Mouse (Mus musculus) fat pad, adult 2 months (tissue): Measurements from ENCODE around the gene Aicda.
"Not testable (repeated sequence)": the region's sequence is repeated elsewhere in the genome, so short reads cannot be mapped to it uniquely, and the experiment has no call there.

ENCODE experiments used
- DNase-seq: peaks from one replicate; pipeline ENCODE4 v3.0.0-alpha.2; 2011; ENCODE audit warnings: low read depth, low spot score; ENCODE audit errors: extremely low read depth

The Aicda gene

DNA sequence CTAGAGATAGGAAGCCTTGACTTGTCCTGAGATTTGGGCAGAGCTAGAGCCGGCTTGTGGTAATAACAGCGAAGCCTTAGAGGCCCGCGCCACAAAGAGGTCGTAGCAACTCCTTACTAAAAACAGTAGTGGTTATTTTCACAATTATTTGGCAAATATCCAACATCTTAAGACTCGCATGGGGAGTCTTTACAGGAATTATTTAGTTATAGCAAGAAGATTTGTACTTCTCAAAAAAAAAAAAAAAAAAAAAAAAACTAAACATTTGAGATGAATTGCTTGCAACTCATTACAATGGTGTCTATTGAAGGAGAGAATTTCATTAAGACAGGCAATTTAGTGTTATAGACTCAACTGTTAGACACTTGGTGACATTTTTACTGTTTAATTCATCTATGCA is 501 bp downstream of the Aicda start:
- DNase-seq = no peak

DNA sequence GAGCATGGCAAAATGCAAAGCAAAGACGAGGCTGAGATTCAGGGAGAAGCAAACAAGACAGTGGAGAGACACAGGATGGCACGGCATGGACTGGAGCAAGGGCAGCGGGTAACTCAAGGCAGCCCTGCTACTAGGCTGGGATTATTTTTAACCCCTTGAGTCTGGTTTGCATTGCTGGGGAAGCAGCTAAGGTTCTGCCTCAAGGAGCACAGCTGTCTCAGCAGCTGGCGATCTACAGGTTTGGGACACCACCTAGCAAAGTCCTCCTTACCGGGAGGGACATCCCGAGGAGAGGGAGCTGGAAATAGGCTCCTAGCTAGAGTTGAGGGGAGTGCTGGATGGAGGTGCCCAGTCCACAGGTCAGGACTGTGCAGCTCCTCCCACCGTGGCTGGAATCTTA is 1.7 kb downstream of the Aicda start:
- DNase-seq = no peak

DNA sequence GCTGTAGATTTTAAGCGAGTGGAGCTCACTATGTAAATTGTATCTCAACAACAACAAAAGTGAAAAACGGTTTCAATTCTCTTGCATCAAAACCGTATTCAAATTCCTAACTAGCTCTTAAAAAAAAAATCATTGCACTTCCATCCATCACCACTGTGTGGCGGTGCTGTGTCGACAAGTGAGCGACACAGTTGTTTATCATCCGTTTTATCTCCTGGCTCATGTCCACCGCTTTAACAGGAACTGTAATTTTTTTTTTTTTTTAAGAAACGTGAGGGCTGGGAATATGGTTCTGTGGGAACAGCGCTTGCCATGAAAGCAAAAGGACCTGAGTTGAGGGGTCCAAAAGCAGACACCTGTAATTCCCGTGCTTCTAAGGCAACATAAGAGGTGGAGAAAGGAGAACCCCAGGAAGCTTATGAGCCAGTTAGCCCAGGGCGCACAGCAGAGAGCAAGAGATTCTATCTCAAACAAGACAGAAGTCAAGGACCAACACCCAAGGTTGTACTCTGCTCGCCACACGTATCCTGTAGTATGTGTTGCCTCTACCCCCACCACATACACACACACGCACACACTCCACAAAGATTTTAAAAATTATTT is 3.5 kb downstream of the Aicda start:
- no peak for DNase-seq

DNA sequence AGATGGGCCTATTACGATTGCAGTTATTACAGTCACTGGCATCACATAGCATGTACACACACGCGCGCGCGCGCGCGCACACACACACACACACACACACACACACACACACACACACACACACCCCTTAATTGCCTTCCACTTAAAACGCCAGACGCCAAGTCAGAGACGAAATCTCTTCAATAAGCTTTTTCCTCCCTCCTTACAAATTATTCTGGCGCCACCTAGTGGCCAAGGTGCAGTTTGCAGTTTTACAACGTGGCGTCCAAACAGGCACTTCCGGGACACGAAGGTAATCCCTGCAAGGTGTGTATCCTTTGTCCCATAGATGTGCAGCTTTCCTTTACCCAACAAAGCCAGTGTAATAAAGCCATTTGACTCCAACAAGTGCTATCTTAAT is 6.8 kb downstream of the Aicda start:
- DNase-seq = no peak

DNA sequence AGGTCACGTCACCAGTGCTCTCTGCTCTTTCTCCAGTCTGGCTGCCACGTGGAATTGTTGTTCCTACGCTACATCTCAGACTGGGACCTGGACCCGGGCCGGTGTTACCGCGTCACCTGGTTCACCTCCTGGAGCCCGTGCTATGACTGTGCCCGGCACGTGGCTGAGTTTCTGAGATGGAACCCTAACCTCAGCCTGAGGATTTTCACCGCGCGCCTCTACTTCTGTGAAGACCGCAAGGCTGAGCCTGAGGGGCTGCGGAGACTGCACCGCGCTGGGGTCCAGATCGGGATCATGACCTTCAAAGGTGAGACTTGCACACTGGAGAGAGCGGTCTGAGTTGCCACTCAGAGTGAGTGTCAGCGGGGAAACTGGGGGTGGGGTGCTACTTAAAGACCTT is 7.4 kb downstream of the Aicda start:
- no peak for DNase-seq

DNA sequence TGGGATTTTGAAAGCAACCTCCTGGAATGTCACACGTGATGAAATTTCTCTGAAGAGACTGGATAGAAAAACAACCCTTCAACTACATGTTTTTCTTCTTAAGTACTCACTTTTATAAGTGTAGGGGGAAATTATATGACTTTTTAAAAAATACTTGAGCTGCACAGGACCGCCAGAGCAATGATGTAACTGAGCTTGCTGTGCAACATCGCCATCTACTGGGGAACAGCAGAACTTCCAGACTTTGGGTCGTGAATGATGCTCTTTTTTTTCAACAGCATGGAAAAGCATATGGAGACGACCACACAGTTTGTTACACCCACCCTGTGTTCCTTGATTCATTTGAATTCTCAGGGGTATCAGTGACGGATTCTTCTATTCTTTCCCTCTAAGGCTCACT is 8.9 kb downstream of the Aicda start:
- no peak for DNase-seq

DNA sequence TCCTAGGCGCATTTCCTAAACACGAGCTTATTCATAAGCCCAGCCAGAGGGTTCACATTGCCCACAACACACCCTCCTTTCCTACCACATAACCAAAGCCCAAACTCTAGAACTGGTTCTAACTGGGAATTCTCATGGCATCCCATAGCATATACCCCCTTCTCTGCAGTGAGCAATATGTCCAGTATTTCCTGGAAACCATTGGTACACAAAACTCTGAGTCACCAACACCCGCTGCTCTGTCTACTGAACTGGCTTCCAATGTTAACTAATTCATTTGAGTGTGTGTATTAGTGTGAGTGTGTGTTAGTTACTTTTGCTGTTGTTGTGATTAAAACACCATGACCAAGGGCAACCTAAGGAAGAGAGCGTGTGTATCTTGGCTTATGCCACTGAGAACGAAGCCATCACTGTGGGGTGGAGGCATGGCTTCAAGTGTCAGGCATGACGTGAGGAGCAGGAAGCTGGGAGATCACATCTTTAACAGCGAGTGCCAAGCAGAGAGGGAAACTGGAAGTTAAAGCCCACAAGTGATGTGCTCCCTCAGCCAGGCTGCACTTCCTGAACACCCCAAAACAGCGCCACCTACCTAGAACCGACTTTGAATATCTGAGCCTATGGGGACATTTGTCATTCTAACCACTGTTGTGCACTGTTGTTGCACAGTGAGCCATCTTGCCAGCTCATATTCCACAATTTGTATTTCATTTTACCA is 11.6 kb downstream of the Aicda start:
- no peak for DNase-seq

DNA sequence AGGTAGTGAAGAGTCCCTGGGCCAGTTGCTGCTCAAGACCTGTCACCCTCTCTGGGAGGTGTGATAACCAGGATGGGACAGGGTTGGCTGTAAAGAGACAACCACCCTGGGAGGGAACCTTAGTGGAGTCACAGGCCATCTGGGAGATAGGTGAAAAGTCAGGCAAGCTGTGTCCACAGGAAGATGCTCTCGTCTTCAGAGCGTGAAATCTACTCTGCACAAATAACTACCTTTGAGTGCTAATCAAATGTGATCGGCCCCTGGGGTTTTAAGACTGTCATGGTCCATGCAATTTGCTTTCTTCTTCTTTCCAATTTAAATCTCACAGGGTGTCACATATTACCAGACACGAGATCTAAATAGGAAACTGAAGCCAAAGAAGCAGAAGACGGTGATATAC is 15.5 kb downstream of the Aicda start:
- no peak for DNase-seq

DNA sequence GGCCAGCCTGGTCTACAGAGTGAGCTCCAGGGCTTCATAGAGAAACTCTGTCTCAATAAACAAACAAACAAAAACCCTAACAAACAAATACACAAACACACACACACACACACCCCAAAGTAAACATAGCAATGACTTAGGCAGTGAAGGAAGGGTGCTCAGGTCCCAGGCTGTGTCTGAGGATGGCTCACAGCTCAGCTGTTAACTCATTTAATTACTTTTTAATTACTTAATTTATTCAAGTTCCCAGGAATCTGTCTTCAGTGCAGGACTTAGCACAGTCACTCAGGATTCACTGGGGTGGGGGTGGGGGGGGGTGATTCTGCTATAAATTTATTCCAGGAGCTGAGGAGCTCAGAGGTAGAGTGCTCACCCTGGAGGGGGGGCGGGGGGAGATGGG is 16.2 kb downstream of the Aicda start:
- DNase-seq = no peak

DNA sequence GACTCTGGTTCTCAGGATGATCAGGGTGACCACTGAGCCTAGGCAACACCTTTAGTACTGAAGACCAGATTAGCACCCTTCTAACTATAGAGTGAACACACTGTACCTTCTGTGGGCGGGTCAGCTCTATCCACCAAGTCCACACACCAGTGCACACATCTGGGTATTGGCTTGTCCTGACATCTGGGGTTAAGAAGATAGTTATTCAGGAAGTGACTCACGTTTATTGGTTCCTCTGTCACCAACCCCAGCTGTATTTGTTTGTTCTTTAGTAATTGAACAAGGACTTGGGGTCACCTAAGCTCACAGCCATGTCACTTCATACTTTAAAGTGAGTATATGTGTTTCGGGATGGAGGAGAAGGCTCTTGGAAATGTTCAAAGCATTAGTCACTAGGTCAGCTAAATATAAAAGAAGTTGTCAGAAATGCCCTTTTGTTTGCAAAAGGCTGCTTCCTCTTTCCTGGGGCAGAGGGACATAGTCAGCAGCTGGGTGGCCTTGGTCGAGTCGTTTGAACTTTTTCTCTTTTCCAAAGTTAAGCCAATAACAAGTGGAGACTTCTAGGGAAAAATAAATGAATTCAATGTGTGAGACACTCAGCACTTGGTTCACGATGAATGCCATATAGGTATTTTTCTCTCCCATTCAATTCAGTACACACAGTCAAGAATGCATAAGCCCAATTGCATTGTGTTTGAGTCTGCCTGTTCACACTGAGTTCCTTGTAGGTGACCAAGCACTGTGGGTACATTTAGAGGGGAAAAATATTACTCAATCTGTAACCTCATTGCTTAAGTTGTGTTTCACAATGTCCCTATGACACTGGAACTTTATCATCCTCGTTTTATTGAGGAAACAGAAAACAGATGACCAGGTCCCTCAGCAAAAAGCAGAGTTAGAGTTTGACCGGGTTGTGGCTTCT is 17.4 kb downstream of the Aicda start:
- DNase-seq = no peak

DNA sequence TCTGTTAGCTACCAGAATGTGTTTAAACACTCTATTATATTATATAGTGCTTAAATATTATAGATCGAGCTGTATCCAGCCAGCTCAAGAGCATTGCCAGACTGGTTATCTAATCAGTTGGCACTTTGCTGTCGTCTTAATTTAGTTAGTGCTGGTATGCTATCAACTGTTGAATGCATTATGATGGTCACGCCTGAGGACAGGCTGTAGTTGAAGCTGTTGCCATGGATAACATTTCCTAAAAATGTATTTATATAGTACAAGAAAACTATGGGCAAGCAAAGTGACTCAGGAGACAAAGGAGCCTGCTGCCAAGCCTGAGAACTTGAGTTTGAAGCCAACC is 18.0 kb downstream of the Aicda start:
- DNase-seq = no peak

DNA sequence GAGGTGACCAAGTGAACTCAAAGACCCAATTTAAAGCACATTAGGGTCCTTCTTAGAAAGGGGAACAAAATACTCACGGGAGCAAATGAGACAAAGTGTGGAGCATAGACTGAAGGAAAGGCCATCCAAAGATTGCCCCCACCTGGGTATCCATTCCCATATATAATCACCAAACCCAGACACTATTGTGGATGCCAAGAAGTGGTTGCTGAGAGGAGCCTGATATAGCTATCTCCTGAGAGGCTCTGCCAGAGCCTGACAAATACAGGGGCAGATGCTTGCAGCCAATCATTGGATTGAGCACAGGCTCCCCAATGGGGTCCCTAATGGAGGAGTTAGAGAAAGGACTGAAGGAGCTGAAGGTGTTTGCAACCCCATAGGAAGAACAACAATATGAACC is 21.4 kb downstream of the Aicda start:
- not testable (repeated sequence) for DNase-seq

DNA sequence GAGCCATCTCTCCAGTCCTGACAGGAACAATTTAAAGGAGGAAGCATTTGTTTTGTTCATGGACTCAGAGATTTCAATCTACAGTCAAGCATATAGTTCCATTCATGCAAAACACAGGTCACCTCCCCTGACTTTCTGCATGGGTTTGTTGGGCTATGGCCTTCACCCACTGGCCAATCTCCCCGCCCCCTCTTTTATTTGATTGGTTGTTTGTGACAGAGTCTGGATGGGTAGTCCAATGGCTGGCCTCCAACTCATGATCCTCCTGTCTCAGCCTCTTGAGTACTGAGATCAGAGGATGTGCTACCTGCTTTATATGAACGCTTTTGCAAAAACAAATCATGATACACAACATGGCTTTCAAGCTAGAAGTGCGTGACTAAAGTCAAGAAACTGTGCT is 23.4 kb downstream of the Aicda start:
- DNase-seq = no peak

DNA sequence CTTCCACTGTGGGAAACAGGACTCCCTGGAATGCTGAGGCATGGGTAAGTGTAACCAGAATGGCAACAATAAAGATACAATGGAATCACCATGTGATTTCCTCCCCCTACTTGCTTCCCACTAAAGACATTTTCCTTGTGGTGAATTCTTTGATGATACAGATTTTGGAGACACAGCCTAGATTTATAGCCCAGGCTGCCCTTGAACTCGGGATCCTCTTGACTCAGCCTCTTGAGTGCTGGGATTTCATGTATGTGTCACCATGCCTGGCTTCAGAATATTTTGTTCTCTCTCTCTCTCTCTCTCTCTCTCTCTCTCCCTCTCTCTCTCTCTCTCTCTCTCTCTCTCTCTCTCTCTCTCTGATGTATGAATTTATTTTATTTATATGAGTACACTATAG is 25.5 kb downstream of the Aicda start:
- no peak for DNase-seq

DNA sequence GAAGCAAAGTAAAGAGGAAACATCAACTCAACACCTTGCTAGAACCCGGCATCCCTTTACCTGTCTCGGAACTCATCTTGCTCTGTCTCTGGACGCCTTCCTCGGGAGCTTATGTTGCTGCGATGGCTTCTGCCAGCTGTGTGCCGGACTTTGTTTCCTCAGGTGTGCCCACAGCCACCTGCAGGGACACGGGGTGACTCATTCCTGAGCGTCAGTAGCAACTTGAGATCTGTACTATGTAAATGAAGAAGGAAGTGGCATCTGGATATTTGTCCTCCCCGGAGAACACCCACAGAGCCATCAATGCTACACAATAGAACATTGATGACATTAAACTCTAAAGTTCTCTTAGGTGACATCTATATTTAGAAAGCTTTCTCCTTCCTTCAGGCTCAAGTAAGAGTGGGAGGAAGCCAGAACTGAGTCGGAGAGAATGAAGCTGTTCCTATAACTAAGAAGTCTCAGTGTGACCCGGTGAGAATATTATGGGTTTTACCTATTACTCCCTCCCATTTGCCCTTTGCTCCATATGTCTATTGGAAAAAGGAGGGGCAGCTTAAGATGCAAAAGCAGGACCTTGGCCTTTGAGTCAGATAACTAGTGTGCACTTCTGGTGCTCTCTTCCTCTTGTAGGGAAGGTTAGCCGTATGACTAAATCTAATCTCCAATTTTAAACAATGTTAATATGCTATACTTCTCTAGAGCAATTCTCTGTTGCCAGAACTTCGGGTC is 37.6 kb downstream of the Aicda start:
- no peak for DNase-seq

DNA sequence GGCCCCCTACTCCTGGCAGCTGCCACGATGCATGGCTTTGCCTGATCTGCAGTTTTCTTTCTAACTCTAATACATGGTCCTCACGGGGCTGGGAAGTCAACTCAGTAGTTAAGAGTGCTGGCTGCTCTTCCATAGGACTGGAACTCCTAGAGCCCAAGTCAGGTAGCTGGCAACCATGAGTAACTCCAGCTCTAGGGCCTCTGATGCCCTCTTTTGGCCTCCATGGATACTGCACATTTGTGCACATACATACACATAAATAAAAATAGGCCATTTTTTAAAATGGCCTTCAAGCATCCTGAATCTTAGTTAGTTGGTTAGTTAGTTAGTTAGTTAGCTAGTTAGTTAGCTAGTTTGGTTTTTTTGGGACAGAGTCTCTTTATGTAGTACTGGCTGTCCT is 39.3 kb downstream of the Aicda start:
- DNase-seq = no peak

DNA sequence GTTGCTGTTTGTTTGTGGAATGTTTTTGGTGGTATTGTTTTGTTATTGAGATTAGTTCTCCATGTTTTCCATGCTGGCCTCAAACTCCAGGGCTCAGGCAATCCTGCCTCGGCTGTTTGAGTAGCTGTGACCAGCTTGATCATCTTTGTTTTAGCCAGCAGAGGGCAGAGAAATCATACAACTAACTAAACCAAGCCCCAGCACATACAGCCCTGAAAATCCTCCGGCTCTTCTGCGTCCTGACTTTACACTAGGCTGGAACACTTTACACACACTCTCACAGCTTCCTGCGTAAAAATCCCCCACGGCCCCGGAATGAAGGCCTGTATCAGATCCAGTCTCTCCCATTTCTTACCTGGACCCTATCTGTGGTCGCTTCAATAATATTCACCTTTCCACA is 42.0 kb downstream of the Aicda start:
- no peak for DNase-seq

DNA sequence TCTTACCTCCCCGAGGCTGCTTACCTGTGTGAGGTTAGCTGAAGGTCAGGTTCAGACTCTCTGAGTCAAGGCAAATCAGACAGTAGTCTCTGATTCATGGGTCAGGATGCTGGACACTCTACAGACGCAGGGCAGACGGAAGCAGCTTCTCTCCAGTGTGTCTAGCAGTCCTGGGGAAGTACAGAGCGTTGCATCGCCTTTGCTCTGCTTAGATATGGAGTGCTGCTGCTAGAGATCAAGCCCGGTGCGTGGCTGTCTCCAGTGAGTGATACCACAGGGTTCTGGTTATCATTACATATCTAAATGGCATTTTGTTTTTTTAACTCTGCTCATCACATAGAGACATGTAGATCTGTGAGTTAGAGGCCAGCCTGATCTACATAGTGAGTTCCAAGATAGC is 43.0 kb downstream of the Aicda start:
- no peak for DNase-seq

DNA sequence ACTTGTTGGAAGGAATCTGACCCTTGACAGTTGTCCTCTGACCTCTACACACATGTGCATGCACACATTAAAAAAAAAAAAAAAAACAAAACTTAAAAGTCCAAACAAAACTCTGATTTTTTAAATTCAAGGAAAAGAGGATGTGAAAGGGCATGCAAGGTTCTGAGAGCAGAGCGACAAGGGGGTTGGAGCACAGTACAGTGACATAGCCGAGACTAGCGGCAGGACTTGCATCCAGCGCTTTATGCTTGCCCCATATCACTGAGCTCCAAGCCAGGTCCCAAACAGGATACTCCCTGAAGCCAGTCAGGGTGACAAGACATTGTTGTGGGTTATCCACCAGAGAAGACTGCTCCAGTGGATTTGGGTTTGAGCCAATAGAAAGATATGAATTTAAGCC is 44.4 kb downstream of the Aicda start:
- DNase-seq = no peak

DNA sequence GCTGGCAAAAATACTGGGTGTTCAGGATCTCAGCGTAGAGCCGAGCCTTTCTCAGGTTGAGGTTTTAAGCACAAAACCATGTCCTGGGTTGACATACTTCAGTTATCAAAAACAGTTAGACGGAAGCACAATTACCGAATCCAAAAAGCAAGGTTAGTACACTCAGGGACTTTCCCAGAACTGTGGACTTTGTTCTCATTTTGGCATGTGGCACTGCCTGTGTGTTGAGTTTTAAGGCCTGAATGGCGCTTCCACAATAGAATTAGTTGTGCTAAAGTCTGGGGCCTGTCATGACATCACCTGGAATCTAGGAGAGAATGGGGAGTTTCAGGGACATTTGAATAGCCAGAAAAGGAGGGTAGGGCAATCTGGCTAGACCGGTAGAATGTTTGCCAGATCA is 44.8 kb downstream of the Aicda start:
- no peak for DNase-seq

DNA sequence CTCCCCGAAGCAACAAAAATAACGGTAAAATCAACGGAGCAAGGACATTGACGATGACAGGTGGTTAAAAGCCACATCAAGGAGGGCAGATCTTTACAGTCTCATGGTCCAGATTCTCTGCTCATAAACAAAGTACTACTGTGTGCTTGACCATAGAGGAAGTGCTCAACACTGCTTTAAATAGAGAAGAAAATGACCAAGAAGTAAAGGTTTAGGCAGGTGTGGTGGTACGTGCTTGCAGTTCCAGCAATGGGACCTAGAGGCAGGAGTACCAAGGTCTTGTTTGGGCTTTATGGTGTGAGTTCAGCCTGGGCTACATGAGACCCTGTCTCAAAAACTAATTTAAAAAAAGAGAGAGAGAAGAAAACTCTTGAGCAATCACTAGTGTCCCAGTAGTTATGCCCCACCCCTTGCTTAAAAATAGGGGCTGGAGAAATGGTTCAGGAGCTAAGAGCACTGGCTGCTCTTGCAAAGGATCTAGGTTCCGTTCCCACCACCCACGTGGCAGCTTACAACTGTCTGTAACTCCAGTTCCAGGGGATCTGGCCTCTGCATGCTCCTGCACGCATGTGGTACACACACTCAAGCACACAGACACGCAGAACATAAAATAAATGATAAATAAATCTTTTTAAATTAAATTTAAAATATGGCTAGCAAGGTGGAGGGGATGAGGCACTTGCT is 45.6 kb downstream of the Aicda start:
- peak; percentile 36 for DNase-seq
